Mouse (Mus musculus): ENCODE data around the gene Apbb1ip.

The Apbb1ip gene

GRCm38 (mm10) chr2:22773549-22774180 lies at the start of gene Apbb1ip:
Gene Apbb1ip, plus strand, starts transcription at chr2:22774094.
- DNase-seq (ENCODE audit: low read depth) = no peak

GRCm38 (mm10) chr2:22727113-22727512 lies 46.8 kb upstream of the Apbb1ip start:
- no peak for DNase-seq (ENCODE audit: low read depth)

- no peak for DNase-seq (ENCODE audit: low read depth)
These were observed 37.8 kb upstream of the Apbb1ip start for GRCm38 (mm10) chr2:22736134-22736533.

GRCm38 (mm10) chr2:22739369-22739768 lies 34.5 kb upstream of the Apbb1ip start:
- DNase-seq (ENCODE audit: low read depth) = no peak

- DNase-seq (ENCODE audit: low read depth) = no peak
These were observed 33.5 kb upstream of the Apbb1ip start for GRCm38 (mm10) chr2:22740441-22740840.

- no peak for DNase-seq (ENCODE audit: low read depth)
These were observed 32.7 kb upstream of the Apbb1ip start for GRCm38 (mm10) chr2:22741222-22741621.

GRCm38 (mm10) chr2:22744121-22744761 lies 29.7 kb upstream of the Apbb1ip start:
- DNase-seq (ENCODE audit: low read depth) = no peak

GRCm38 (mm10) chr2:22744876-22745275 lies 29.0 kb upstream of the Apbb1ip start:
- DNase-seq (ENCODE audit: low read depth) = no peak

- DNase-seq (ENCODE audit: low read depth) = no peak
These were observed 27.1 kb upstream of the Apbb1ip start for GRCm38 (mm10) chr2:22746785-22747184.

- no peak for DNase-seq (ENCODE audit: low read depth)
These were observed 26.0 kb upstream of the Apbb1ip start for GRCm38 (mm10) chr2:22747941-22748340.

GRCm38 (mm10) chr2:22749761-22750160 lies 24.1 kb upstream of the Apbb1ip start:
- DNase-seq (ENCODE audit: low read depth) = no peak

- DNase-seq (ENCODE audit: low read depth) = no peak
These were observed 21.4 kb upstream of the Apbb1ip start for GRCm38 (mm10) chr2:22752492-22752891.

- no peak for DNase-seq (ENCODE audit: low read depth)
These were observed 20.3 kb upstream of the Apbb1ip start for GRCm38 (mm10) chr2:22753461-22754075.

- DNase-seq (ENCODE audit: low read depth) = no peak
These were observed 19.6 kb upstream of the Apbb1ip start for GRCm38 (mm10) chr2:22754222-22754824.

- no peak for DNase-seq (ENCODE audit: low read depth)
These were observed 18.3 kb upstream of the Apbb1ip start for GRCm38 (mm10) chr2:22755561-22755960.

GRCm38 (mm10) chr2:22758310-22758972 lies 15.5 kb upstream of the Apbb1ip start:
- no peak for DNase-seq (ENCODE audit: low read depth)

GRCm38 (mm10) chr2:22760452-22760851 lies 13.4 kb upstream of the Apbb1ip start:
- DNase-seq (ENCODE audit: low read depth) = no peak

- no peak for DNase-seq (ENCODE audit: low read depth)
These were observed 12.8 kb upstream of the Apbb1ip start for GRCm38 (mm10) chr2:22761103-22761521.

- no peak for DNase-seq (ENCODE audit: low read depth)
These were observed 9.0 kb upstream of the Apbb1ip start for GRCm38 (mm10) chr2:22764774-22765387.

- DNase-seq (ENCODE audit: low read depth) = no peak
These were observed 2.6 kb upstream of the Apbb1ip start for GRCm38 (mm10) chr2:22771311-22771710.

GRCm38 (mm10) chr2:22774181-22774751 lies 372 bp downstream of the Apbb1ip start:
- DNase-seq (ENCODE audit: low read depth) = no peak

GRCm38 (mm10) chr2:22775213-22775612 lies 1.3 kb downstream of the Apbb1ip start:
- DNase-seq (ENCODE audit: low read depth) = no peak
